Mouse (Mus musculus) hematopoietic stem cell, adult 5-6 weeks (primary cell): Measurements from ENCODE around the gene Vmn1r16. TPM values are rescaled to one million over a fixed set of nuclear protein-coding genes. Genes with fewer than 3 reads are reported as not detected.
A peak's percentile ranks its signal among the peaks of the same experiment; 100 is the strongest.
"Not testable (repeated sequence)": the region's sequence is repeated elsewhere in the genome, so short reads cannot be mapped to it uniquely, and the experiment has no call there.

Source experiments
- ATAC-seq, 2 experiments: fragments of 125-278 bp in 1 of 2; replicated peaks in 1 of 2; 2 replicates each; pipeline ENCODE4 v1.8.0; 2016 to 2017; ENCODE audit warnings: inconsistent platforms in 2 of 2, mild to moderate bottlenecking in 2 of 2, moderate number of reproducible peaks in 2 of 2, low read depth in 1 of 2, moderate TSS enrichment in 1 of 2; ENCODE audit not compliant: low FRiP score in 2 of 2, poor library complexity in 2 of 2, severe bottlenecking in 2 of 2, insufficient read depth in 1 of 2, low TSS enrichment in 1 of 2
- total RNA-seq: library from RNA; stranded (forward); fragments of 172-1452, 232-1000 nt; gene quantifications from 2 replicates; pipeline ENCODE4 v1.2.3, GENCODE M21; 2017

Gene Vmn1r16
- not detected in 2 replicates for total RNA-seq

DNA sequence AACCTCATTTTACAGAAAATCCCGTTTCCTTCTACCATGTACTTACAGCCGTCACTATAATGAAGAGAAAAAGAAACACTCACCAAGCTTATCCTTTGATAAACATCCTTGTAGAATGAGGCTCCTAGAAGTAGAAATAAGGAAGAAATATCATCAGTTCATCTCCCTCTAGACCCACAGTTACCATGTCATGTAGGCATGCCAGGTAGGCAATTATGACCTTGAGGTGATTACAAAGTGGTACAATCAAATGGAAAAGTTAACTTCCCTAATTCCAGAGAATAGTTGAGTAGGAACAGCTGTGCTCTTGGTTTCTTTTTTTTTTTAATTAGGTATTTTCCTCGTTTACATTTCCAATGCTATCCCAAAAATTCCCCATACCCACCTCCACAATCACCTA is at the start of gene Vmn1r16:
TSS of gene Vmn1r16 (minus strand) at position 101 of the 400 bp plus-strand sequence.
- ATAC-seq, result no peak

DNA sequence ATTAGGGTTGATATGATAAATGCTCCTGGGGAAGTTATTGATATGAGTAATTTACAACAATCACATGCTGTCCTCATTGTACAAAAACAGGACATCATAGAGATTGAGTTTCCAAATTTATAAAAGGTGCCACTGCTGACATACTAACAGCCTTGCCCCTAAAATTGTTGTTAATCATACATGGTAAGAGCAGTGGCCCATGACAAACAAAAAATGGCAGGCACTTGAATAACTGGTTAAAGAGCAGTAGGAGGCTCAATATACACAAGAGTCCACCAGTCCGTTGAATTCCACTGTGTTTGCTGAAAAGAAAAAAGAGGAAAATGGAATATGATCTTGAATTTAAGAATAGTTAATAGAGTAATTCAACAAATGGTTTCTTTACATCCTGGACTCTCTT is 38.2 kb upstream of the Vmn1r16 start:
- ATAC-seq, result no peak

DNA sequence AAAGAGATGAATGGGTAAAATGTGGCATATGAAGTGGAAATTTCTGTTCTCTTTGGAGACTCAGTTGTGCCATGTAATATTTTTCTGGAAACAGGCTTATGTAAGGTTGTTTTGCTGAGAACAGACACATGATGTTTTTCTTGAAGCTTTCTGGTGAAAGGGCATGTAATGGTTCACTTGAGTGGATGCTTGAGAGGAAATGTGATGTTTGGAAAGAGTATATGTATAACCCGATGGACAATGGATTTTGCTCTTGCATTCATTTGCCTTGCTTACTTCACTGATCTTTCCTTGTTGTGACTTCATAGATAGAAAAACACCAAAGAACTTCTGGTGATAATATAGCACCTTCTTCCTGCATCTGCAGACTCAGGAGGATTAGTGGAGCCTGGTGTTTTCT is 36.6 kb upstream of the Vmn1r16 start:
- not testable (repeated sequence) for ATAC-seq

GRCm38 (mm10) chr6:57363627-57364026 is 34.3 kb upstream of the Vmn1r16 start, which contains the start of gene Vmn1r17:
Gene Vmn1r17 (minus strand): TSS chr6:57363727.
- no peak for ATAC-seq

GRCm38 (mm10) chr6:57356864-57357263 is 27.6 kb upstream of the Vmn1r16 start:
- ATAC-seq, result no peak

- no peak for ATAC-seq
Observed at GRCm38 (mm10) chr6:57326176-57326575, 3.1 kb downstream of the Vmn1r16 start.

DNA sequence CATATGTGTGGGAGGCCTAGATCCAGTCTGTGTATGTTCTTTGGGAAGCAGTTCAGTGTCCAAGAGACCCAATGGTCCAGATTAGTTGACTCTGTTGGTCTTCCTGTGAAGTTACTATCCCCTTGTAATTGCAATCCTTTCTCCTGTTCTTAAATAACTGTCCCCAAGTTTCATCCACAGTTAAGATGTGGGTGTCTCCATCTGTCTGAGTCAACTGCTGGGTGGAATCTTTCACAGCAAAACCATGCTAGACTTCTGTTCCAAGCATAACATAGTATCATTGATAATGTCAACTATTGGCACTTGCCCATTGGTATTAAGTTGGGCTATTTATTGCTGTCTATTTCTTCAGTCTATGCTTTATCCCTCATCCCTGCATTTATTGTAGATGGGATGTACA is 50.3 kb downstream of the Vmn1r16 start:
- ATAC-seq, result no peak

DNA sequence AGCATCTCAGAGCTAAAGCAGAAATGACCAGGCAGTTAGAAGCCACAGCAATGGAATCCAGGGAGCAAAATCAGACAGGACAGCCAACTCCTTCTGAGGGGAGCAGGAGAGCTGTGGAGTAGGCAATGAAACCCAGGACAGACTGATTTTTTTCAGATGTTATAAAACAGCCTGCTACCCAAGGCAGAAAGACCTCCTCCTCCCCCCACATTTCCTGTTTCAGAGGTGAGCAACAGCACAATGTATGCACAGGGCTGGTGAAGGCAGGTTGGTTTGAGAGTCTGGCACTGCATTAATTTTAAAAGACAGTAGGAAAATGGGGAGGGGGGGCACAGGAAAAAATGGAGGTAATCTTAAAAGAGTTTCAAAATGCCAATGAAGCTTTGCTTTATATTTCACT is 56.8 kb downstream of the Vmn1r16 start:
- ATAC-seq, result peak in 1 of 2 experiments; percentile 54; a peak in 2 of 4 replicates

DNA sequence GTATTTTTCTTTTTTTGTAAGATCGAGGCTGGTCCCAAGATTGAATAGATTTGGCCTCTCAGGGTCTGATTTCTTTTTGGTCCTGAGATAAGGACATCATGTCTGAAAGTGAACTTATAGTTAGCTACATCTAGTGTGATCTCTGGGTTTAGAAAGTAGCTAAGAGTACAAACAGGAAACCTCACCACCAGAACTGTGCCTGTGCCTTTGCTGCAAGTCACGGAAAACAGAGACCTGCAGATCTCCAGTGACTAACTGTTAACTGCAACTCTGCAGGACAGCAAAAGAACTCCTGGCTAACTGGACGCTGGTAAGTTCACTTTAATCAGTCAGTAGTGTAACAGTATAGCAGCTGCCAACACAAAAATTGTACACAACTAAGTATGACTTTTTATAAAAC is 57.4 kb downstream of the Vmn1r16 start:
- ATAC-seq, result peak; percentile 75 to 83; a peak in 3 of 4 replicates

Other genes starting within 250 kb of the Vmn1r16 start
- gene Vmn1r10, start 220.0 kb downstream of the Vmn1r16 start, total RNA-seq, result not detected in 2 replicates
- not detected in 2 replicates for gene Vmn1r11, start 196.0 kb downstream of the Vmn1r16 start, total RNA-seq
- not detected in 2 replicates for gene Vmn1r12, start 172.6 kb downstream of the Vmn1r16 start, total RNA-seq
- gene Vmn1r13, start 126.2 kb downstream of the Vmn1r16 start, total RNA-seq, result not detected in 2 replicates
- not detected in 2 replicates for gene Vmn1r14, start 97.8 kb downstream of the Vmn1r16 start, total RNA-seq
- not detected in 2 replicates for gene Vmn1r15, start 71.5 kb downstream of the Vmn1r16 start, total RNA-seq
- gene Vmn1r17, start 34.2 kb upstream of the Vmn1r16 start, total RNA-seq, result not detected in 2 replicates
- gene Vmn1r18, start 66.3 kb upstream of the Vmn1r16 start, total RNA-seq, result not detected in 2 replicates
- gene Vmn1r19, start 74.3 kb upstream of the Vmn1r16 start, total RNA-seq, result not detected in 2 replicates
- not detected in 2 replicates for gene Vmn1r20, start 99.4 kb upstream of the Vmn1r16 start, total RNA-seq
- 16.2 and 19.8 TPM in 2 replicates for gene Ppm1k, start 206.0 kb upstream of the Vmn1r16 start, total RNA-seq